Mouse (Mus musculus): ENCODE measurements around the gene Fam32a.
A peak's percentile ranks its signal among the peaks of the same experiment; 100 is the strongest.

The Fam32a gene

DNA sequence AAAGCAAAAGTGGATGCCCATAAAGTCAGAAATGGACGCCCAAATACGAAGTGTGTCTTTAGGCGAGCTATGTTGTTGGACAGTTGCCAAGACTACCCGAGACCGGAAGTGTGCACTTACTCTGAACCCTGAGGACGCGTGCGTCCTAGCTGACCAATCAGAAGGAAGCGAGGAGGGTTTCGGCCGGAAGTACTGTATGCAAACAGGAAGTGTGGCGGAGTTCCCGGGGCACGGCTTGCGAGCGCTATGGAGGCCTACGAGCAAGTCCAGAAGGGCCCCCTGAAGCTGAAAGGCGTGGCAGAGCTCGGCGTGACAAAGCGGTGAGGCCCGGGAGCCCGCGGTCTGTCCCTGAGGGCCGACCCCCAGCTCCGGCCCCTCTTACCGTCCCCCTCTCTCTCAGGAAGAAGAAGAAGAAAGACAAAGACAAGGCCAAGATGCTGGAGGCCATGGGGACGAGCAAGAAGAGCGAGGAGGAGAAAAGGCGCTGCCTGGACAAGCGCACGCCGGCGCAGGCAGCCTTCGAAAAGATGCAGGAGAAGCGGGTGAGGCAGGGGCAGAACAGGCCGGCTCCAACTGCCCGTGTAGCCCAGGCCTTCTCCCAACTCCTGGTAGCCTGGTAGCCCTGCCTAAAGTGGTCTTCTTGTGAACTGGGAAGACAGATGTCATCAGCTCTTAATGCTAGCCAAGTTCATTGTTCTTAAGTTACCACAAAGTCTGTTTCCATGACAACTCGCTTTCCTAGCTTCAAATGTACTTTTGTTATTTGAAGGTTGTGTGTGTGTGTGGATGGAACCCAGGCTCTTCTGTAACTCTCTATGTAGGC is at the start of gene Fam32a:
Gene Fam32a, plus strand, starts transcription at position 190 of the 823 bp plus-strand sequence.
- peak; percentile 68 for DNase-seq (ENCODE audit: extremely low read depth, low read depth, low spot score)

DNA sequence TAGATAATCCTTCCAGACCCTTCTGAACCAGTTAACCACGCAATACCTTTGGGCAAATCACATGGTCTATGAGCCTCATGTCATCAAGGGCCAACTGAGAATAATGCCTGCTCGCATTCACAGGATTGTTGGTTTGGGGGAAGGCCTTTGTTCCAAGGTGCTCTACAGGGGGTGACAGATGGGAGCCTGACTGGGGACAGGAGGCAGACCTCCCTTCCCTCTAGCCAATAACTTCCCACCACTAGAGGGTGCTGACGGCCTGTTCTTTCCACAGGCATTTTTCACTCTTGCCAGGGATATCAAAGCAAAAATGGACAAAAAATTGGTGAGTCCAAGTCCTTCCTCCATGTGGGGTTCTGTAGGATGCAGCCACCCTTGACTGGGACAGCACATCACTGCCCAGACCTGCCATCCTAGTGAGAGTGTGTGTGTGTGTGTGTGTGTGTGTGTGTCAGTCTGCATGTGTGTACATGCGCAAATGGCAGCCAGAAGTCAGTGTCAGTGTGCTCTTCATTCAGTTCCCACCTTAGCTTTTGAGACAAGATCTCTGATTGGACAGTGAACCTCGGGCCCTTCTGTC is 42.1 kb upstream of the Fam32a start:
- no peak for DNase-seq (ENCODE audit: extremely low read depth, low read depth, low spot score)

DNA sequence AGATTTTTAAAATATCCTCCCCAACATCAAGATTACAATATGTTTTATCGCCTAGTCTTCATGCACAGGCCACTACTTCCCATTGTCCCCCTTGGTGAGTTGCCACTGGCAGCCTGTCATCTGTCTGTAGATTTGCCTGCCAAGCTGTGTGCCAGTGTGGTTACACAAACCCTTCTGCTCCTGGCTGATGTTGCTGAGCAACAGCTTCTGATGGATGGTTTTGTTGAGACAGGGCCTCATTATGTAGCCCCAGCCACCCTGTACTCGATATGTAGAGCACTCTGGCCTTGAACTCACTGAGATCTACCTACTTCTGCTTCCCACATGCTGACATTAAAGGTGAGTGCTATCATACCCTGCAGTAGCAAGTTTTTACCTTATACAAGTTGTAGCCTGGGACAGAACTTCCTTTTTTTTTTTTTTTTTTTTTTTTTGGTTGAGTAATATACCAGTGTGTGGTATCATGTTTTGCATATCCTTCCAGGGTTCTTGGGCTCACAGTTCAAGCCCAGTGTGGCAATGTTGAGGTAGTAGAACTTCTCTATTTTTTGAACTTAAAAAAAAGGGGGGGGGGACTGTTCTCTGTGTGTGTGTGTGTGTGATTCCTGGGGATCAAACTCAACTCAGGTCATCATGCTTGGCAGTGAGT is 35.9 kb upstream of the Fam32a start:
- DNase-seq (ENCODE audit: extremely low read depth, low read depth, low spot score): no peak

DNA sequence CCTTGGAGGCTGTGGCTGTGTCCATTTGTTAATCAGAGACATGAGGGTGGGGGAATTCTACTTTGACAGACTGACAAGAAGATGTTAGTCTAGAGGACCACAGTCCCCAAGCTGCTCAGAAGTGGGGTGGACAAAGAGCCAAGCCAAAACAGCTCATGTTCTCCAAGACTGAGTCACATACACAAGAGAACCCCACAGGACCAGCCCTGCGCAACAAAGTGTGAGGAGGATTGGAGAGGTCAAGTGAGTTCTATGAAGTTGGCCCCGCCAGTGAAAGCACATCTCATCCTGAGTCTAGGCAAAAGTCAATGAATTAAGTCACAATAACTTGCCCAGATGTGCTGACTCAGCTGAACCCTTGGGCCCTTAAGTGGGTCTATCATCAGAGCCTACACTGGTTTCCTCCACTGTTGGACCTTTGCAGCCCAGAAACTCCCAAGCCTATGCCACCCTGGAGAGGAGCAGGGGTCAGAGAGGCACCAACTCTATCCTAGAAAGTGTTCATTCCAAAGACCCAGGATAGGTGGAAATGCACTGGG is 31.7 kb upstream of the Fam32a start:
- no peak for DNase-seq (ENCODE audit: extremely low read depth, low read depth, low spot score)

DNA sequence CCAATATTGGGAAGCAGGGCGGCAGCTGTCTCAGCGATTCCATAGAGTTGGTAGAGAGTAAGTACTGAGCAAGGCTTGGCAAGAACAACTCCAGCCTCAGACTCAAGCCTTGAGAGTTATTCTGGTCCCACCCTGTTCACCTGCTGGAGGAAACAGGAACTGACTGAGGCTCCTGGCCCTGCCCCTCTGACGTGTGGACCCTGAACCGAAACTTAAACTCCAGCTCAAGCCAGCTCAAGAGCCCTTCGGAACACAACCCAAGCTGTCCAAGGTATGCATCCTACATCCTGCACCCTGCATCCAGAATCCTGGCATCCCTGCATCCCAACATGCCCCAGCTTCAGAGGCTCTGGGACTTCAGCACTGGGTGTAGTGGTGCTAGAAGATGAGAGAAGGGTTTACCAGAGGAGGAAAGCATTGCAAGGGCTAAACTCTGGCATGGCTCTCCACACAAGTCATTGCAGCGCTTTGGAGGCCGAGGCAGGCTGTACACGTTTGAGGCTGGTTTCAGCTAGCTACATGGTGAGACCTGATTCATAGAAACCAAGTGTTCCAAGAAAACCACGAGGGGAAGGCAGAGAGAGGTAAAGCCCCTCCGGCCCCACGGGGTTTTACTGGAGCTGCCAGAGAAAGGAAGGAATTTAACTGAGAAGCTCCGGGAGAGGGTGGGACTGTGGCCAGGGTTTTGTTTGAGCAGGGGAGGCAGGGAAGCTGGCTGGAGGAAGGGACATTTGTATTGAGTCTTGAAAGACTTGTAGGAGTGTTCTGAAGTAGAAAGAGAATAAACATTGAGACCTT is 29.9 kb upstream of the Fam32a start, which contains the start of gene Hsh2d:
Gene Hsh2d, plus strand, starts transcription at position 222 of the 798 bp plus-strand sequence.
- DNase-seq (ENCODE audit: extremely low read depth, low read depth, low spot score): no peak

DNA sequence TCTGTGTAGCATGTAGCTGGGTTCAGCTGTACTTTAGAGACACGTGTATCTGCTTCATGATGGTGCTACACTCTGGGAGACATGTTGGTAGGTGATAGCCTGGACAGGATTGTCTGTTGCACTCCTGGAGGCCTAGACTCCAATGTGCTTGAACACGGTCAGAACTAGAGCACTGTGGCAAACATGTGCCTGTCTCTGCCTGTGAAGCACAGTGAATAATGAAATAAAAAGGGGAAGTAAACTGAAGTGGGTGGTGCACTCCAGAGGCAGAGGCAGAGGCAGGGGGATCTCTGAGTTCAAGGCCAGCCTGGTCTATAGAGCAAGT is 29.4 kb upstream of the Fam32a start:
- no peak for DNase-seq (ENCODE audit: extremely low read depth, low read depth, low spot score)

DNA sequence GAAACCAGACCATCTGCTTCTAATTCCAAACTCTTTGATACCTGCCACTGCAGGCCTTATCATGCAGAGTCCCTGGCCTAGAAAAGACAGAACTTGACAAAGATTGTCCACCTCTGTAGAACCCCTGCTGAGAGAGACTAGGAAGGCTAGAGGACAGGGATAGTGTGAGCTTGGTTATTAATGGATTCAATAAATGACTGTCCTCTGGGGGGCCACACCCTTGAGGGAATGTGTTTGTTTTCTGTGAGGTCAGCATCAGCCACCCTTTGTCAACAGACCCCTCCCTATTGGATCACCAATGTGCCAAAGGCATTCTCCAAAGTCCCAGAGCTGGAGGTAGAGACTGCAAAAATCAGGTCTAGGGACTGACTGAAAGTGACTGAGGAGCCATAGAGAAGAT is 27.5 kb upstream of the Fam32a start:
- DNase-seq (ENCODE audit: extremely low read depth, low read depth, low spot score): no peak

DNA sequence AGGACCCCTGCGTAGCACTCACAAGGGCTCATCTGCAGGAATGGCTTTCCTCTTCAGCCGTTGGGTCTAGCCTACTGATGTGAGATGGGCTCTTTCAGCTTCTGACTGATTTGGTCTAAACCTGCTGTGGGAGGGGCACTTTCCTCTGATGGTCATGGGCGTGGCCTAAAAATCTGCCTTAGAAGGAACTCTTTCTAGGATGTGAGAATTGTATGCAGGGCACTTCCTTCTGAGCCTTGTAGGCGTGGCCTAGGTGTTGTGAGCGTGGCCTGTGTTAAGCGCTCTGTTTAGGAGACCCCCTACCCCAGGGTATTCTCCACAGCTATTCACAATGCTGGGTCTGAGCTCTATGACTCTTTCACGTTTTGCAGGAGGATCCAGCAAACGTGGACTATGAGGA is 21.5 kb upstream of the Fam32a start:
- DNase-seq (ENCODE audit: extremely low read depth, low read depth, low spot score): no peak

DNA sequence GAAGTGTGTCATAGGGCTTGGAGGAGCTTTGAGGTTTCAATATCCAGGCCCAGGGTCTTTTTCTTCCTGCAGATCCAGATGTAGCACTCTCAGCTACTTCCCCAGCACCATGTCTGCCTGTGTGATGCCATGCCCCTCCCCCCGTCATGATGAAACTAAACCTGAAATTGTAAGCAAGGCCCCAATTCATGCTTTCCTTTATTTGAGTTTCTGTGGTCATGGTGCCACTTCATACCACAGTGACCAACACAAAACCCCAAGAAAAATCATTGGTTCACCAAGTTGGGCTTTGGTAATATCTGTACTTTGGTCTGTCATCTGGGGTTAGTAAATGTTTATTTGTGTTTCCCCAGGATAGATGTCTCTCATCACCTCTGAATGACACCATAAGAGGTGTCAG is 10.9 kb upstream of the Fam32a start:
- no peak for DNase-seq (ENCODE audit: extremely low read depth, low read depth, low spot score)

DNA sequence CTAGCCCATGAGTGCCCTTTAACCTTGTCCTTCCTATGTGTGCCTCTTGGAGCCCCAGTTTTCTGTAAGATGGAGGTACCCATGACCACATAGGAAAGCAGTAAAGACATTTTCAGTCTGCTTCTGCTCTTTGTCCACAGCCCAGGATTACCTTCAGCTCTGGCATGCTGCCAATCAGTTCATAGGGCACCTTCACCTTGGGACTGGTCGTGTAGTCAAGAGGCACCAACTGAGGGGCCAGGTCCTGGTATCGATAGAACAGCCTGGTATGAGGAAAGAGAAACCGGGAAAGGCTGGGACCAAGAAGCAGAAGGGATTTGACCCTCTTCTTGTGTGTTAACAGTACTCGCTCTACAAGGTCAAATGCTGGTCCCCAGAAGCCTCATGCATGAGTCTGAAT is 9.3 kb upstream of the Fam32a start:
- no peak for DNase-seq (ENCODE audit: extremely low read depth, low read depth, low spot score)

DNA sequence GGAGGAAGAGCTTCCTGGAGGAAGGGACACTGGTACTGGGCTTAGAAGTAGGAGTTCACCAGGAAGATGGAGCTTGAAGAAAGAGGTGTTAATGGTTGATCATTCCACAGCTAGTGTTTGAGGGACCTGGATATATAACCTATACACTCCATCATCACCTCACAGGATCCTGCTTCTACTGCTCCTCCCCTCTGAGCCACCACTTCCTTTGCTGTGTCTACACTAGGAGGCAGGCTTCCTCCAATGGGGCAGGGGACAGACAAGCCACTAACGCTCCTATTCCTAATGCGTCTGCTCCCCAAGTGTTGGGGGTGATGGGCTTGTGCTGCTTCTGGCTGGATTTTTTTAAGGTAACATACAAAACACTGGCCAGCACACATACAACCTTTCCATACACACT is 8.8 kb upstream of the Fam32a start:
- no peak for DNase-seq (ENCODE audit: extremely low read depth, low read depth, low spot score)

DNA sequence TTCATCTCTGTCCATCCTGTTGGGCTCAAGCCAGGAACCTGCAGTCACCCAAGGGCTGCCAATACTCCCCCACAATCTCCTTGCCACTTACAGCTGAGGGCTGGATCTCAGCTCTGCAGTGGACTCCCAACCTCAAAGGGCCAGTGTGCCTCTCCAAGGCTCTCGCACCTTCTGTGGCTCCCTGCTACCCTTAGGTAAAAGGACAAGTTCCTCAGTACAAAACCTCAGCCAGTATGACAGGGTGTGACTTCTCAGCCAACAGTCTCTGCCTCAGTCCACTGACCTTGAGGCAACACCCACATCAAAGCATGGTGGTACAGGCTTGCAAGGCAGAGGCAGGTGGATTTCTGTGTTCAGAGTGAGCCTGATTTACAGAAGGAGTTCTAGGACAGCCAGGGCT is 7.7 kb upstream of the Fam32a start:
- DNase-seq (ENCODE audit: extremely low read depth, low read depth, low spot score): no peak

DNA sequence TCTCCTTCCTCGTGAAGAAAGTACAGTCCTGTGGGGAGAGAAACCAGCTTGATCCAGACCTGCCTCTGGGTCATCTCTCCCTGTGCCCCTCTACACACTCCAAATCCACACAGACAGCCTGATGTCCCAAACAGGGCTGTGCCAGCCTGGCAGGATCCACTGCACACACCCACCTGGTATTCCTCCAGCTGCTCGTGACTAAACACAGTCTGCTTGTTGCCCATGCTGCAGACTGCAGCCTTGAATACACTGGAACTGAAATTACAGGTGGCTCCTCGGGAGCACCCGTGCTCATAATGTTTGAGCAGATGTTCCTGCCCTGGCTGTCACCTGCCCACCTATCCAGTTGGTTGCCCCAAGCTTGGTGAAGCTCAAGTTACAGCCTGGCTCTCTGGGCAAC is 6.8 kb upstream of the Fam32a start, which contains the start of gene Cib3:
Gene Cib3, minus strand, starts transcription at position 87 of the 400 bp plus-strand sequence.
- DNase-seq (ENCODE audit: extremely low read depth, low read depth, low spot score): no peak

DNA sequence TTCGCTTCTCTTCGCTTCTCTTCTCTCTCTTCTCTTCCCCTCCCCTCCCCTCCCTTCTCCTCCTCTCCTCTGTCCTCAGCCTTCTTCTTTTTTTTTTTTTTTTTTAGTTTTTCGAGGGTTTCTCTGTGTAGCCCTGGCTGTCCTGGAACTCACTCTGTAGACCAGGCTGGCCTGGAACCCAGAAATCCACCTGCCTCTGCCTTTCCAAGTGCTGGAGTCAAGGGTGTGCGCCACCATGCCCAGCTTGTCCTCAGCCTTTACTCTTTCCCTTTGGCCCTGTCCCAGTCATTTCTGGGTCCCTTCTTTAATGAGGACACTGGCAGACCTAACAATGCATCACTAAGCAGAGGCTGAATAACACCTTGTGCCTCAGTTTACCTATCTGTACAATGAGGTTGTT is 6.0 kb upstream of the Fam32a start, which contains the start of gene Gm11034:
Gene Gm11034, minus strand, starts transcription at position 101 of the 400 bp plus-strand sequence.
- DNase-seq (ENCODE audit: extremely low read depth, low read depth, low spot score): no peak

DNA sequence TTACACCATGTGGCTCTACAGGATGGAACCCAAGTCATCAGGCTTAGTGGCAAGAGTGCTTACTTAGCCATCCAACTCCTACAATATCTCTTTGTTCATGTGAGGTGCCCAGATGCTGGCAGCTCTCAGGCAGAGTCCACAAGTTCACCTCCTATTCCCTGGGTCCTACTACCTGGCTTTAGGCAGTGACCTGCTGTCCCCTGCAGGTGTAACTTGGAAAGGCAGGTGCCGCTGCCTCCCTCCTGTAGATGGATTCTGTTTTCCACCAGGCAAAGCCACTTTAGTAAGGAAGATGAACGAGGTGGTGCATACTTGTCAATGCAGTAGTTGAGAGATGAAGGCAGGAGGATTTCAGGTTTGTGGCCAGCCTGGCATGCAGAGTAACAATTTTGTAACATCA is 4.5 kb upstream of the Fam32a start:
- DNase-seq (ENCODE audit: extremely low read depth, low read depth, low spot score): no peak

DNA sequence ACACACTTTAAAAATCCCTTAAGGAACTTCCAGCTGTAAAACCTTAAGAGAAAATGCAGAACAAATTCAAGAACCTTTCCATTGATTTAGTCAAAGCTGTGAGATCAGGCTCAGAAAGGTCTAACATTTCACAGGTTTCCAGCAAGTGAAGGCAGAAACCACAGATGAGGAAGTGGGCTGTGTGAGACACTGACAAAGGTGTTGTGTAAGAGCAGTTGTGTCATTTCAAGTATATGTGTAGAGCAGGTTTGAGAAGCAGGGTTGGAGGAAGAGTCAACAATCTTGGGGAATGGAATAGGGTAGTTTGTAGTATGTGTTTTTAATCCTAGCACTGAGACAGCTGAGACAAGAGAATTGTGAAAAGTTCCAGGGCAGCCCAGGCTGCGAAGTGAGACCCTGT is 3.7 kb upstream of the Fam32a start:
- DNase-seq (ENCODE audit: extremely low read depth, low read depth, low spot score): no peak

DNA sequence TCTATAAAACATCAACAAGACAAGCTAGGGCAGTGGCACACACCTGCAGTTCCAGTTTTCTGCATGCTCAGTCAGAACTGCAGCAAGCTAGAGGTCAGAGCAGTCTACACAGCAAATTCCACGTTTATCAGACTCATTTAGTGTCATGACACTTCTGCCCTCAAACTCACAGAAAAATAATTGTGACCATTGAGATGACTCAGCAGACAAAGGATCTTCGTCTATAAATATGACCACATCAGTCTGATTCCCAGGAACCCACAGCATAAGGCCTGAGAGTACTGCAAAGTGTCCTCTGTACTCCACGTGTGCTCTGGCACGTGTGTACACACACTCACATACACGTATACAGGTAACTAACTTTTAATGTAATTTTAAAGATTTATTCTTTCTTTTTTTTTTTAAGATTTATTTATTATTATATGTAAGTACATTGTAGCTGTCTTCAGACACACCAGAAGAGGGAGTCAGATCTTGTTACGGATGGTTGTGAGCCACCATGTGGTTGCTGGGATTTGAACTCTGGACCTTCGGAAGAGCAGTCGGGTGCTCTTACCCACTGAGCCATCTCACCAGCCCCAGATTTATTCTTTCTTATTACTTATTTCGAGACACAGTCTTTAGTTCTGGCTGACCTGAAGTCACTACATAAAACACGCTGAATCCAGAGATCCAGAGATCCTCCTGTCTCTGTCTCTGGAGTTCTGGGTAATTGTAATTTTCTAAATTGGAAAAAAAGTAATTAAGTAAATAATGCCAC is 569 bp upstream of the Fam32a start:
- DNase-seq (ENCODE audit: extremely low read depth, low read depth, low spot score): no peak

DNA sequence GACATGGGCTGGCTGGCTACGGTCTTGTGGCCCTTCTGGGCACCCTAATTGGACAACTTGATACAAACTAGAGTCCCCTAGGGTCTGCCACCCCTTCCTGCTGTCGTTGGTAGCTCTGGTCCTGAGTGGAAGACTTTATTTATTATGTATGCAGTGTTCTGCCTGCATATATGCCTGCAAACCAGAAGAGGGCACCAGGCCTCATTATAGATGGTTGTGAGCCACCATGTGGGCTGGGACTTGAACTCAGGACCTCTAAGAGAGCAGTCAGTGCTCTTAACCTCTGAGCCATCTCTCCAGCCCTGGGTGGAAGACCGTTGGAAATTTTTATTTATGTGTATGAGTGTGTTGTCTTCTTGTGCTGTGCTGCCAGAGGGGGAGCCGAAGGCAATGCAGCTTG is 1.2 kb downstream of the Fam32a start:
- no peak for DNase-seq (ENCODE audit: extremely low read depth, low read depth, low spot score)

DNA sequence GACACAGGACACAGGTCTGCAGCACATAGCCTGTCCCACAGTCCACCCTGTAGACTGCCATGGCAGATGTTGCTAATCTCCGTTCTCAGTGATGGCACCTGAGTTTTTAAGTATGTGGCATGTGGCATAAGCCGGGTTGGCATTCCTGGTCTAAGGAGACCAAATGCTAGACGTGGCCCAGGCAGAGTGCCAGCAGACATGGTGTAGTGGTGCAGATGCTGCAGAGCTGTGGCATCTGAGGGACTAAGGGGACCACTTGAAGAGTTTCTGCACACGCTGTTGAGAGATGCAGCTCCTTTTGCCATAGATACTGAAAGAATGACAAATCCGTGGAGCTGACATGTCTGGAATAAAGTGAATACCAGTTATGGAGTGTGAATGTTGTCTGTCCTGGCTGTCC is 3.1 kb downstream of the Fam32a start:
- DNase-seq (ENCODE audit: extremely low read depth, low read depth, low spot score): no peak

All from fat pad, adult 2 months (tissue).